Mouse (Mus musculus) kidney, adult 2 months (tissue): ENCODE data around the gene Pdgfa. TPM values are rescaled to one million over a fixed set of nuclear protein-coding genes. Genes with fewer than 3 reads are reported as not detected.
A peak's percentile ranks its signal among the peaks of the same experiment; 100 is the strongest.

ENCODE experiments used
- DNase-seq: peaks from one replicate; pipeline ENCODE4 v3.0.0; 2021
- H3K27ac ChIP-seq: fragments of 200-500 bp; 2 replicates; pipeline ENCODE4 v1.5.1; 2012; ENCODE audit warnings: low read depth, low read length, control low read depth, inconsistent platforms; ENCODE audit not compliant: insufficient read depth
- H3K27me3 ChIP-seq: fragments of 200-500 bp; replicated peaks from 2 replicates; pipeline ENCODE4 v1.6.1; 2012; ENCODE audit warnings: mild to moderate bottlenecking, moderate library complexity, low read length, inconsistent platforms; ENCODE audit not compliant: control insufficient read depth, insufficient read depth
- H3K36me3 ChIP-seq: fragments of 200-500 bp; 2 replicates; pipeline ENCODE4 v1.6.1; 2012; ENCODE audit warnings: mild to moderate bottlenecking, moderate library complexity, low read length, inconsistent platforms; ENCODE audit not compliant: control insufficient read depth, insufficient read depth
- H3K4me1 ChIP-seq: fragments of 200-500 bp; 2 replicates; pipeline ENCODE4 v1.6.1; 2011; ENCODE audit warnings: low read length; ENCODE audit not compliant: control insufficient read depth, insufficient read depth
- H3K4me3 ChIP-seq: fragments of 200-500 bp; 2 replicates; pipeline ENCODE4 v1.5.1; 2011; ENCODE audit warnings: mild to moderate bottlenecking, low read depth, low read length, control low read depth; ENCODE audit not compliant: insufficient read depth
- CTCF ChIP-seq: fragments of 200-500 bp; conservative IDR thresholded peaks from 2 replicates; pipeline ENCODE4 v1.5.1; 2011; ENCODE audit warnings: low read depth, mild to moderate bottlenecking, control low read depth, low read length, moderate library complexity, mixed read lengths; ENCODE audit not compliant: insufficient read depth, insufficient read length
- POLR2A ChIP-seq: fragments of 200-500 bp; IDR thresholded peaks from one replicate; pipeline ENCODE4 v1.6.1; 2011; ENCODE audit warnings: low read depth, low read length, control low read depth
- WGBS: fragments of 180-500 bp; shearing (Covaris S2); methylation state at CpG from one replicate; pipeline ENCODE4 v1.1.7; 2018; 5-methylcytosine and 5-hydroxymethylcytosine counted together
- polyA plus RNA-seq: library from polyadenylated mRNA; depleted of rRNA; stranded (reverse); fragments of >200 nt; gene quantifications from 2 replicates; pipeline ENCODE4 v1.2.3, GENCODE M21; 2012; rRNA removed

Gene Pdgfa
- polyA plus RNA-seq, 1 experiment: 12.0 TPM

DNA sequence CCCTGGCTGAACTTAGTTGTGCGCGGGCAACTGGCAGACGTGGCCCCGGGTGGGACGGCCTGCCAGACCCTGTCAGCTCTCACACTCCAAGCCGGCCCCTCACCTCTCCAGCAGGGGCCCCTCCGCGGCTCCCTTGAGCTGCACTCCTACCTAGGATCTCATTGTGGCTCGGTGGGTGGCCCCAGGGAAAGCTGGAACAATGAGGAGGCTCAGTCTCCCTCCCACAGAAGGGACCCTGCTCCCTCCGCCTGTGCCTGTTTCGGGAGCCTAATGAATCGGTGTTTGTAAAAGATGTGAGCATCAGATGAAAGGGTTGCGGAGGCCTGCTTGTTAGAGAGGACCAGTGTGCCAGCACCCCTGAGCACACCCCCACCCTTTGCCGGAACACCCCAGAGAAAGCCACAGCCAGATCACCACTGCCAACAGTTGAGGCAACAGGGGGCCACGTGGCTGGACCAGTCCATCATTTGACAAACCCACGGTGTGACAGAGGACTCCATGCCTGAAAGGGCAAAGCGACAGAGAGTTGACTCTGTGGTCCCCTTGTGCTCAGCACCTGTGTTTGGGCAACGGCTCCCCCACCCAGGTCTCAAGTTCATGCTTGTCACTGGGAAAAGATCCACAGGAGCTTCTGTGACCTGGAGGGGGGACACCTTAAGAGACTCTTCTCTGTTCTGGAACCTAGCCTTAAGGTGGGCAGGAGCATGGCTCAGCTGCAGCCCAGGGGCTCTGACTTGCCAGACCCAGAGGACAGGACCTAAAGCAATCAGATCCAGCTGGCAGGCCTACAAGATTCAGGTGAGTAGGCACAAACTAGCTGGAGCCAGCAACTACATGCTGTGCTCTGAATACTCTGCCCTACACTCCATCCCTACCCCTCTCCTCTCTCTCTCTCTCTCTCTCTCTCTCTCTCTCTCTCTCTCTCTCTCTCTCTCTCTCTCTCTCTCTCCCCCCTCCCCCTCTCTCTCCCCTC lies 64.4 kb downstream of the Pdgfa start:
- no peak overlapping the region for H3K4me3 ChIP-seq
- WGBS: 52% methylated on average over 18 of the region's 18 CpGs
- H3K27ac ChIP-seq: no peak overlapping the region
- H3K36me3 ChIP-seq: no peaks in the 10 kb centered on the region
- no peak for TF ChIP-seq CTCF
- TF ChIP-seq POLR2A: no peak
- H3K27me3 ChIP-seq: no peaks in the 10 kb centered on the region
- no peaks in the 10 kb centered on the region for H3K4me1 ChIP-seq
- DNase-seq: peak; percentile 48

DNA sequence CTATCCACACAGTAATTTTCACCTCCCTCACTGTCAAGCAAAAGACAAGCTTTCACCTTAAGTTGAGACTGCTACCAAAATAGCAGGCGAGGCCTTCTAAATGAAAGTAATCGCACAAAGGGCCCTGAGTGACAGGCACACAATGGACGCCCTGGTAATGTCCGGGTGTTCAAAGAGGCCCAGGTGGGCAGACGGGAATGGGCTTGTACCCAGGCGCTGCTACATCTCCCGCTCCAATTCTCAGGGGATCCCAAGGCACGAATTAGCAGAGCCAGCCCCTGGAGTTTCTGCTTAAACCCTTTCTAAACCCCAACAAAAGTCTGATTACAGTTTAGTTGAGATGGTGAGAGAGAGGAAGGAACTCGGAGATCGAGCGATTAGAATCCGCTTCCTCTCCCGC lies 65.3 kb downstream of the Pdgfa start:
- 70% methylated on average over 13 of the region's 13 CpGs for WGBS
- DNase-seq: no peak
- Histone ChIP-seq H3K4me3 (no peak overlapping the region), H3K4me1 (no peaks in the 10 kb centered on the region), H3K27me3 (no peaks in the 10 kb centered on the region), H3K27ac (no peak overlapping the region), H3K36me3 (no peaks in the 10 kb centered on the region)
- no peak for TF ChIP-seq POLR2A
- TF ChIP-seq CTCF: no peak

DNA sequence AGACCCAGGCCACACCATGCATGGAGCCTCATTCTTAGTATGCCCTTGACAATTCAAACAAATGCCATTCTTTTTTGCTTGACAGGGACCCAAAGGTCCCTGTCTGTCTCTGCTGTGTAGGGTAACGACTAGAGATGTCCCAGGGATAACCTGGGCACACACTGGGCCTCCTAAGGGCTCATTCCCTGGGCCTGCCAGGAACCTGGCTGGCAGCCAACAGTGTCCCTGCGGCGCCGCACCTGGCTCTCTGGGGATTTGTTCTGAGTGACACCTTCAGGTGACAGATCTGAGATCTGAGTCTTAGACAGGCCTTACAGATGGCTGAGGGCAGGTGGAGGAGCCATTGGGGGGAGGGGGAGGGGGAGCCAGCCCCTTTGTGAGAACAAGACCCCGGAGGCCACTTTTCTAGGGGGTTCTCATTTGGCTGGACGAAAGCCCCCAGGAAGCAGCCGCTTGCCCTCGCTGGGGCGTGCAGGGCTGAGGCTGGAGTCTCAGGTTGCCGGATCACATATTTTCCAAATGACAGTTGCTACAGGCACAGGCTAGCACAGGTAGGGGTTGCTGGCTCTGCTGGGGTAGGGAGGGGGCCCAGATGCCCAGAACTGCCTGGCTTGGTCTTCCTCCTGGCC lies 67.2 kb downstream of the Pdgfa start:
- H3K4me1 ChIP-seq: no peaks in the 10 kb centered on the region
- H3K27me3 ChIP-seq: no peaks in the 10 kb centered on the region
- no peaks in the 10 kb centered on the region for H3K36me3 ChIP-seq
- H3K4me3 ChIP-seq: no peak overlapping the region
- no peak for DNase-seq
- WGBS: 58% methylated on average over 10 of the region's 10 CpGs
- TF ChIP-seq POLR2A: no peak
- no peak for TF ChIP-seq CTCF
- H3K27ac ChIP-seq: no peak overlapping the region

Other genes starting within 250 kb of the Pdgfa start
- gene Fam20c, start 242.9 kb downstream of the Pdgfa start, polyA plus RNA-seq: 49.5 and 65.6 TPM in 2 replicates
- 0.14 and 0.16 TPM in 2 replicates for gene Gm5294, start 177.3 kb downstream of the Pdgfa start, polyA plus RNA-seq
- gene Prkar1b, start 152.6 kb upstream of the Pdgfa start, polyA plus RNA-seq: 6.4 and 7.1 TPM in 2 replicates
- 16.3 and 17.5 TPM in 2 replicates for gene Dnaaf5, start 152.9 kb upstream of the Pdgfa start, polyA plus RNA-seq
- gene Sun1, start 203.3 kb upstream of the Pdgfa start, polyA plus RNA-seq: 40.0 and 41.0 TPM in 2 replicates